Mouse (Mus musculus) thymus, postnatal 14 days (tissue): ENCODE data around the gene Gpha2.

Experiments used
- DNase-seq: peaks from one replicate; pipeline ENCODE4 v3.0.0; 2021

The Gpha2 gene

DNA sequence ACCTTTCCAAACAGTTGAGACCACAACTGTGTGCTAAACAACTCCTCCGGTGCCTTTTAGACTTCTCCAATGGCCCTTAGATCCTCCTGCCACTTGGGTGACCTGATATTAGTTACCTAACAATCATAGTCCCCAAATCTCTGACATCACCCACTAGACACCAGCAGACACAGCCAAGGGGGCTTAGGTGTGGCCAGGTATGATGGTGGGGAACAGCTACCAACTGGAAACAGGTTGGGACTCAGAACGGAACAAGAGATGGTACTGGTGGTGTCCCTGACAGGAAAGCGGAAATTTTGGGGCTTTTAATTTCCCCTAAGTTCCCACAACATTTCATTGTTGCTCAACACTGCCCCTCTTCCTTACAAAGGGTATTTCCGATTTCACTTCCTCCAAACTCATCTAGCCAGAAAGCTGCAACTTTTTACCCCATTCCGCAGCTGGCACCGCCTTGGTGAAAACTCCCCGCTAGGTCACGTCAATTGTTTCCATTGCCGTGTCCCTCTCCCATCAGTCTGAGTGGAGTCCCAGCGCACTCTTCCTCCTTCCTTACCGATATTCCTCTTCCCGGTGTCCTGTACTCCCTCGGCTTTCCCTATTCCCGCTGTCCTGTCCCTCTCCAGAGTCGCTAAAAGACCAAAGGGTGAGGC lies 49.7 kb downstream of the Gpha2 start:
- DNase-seq = peak; percentile 59

DNA sequence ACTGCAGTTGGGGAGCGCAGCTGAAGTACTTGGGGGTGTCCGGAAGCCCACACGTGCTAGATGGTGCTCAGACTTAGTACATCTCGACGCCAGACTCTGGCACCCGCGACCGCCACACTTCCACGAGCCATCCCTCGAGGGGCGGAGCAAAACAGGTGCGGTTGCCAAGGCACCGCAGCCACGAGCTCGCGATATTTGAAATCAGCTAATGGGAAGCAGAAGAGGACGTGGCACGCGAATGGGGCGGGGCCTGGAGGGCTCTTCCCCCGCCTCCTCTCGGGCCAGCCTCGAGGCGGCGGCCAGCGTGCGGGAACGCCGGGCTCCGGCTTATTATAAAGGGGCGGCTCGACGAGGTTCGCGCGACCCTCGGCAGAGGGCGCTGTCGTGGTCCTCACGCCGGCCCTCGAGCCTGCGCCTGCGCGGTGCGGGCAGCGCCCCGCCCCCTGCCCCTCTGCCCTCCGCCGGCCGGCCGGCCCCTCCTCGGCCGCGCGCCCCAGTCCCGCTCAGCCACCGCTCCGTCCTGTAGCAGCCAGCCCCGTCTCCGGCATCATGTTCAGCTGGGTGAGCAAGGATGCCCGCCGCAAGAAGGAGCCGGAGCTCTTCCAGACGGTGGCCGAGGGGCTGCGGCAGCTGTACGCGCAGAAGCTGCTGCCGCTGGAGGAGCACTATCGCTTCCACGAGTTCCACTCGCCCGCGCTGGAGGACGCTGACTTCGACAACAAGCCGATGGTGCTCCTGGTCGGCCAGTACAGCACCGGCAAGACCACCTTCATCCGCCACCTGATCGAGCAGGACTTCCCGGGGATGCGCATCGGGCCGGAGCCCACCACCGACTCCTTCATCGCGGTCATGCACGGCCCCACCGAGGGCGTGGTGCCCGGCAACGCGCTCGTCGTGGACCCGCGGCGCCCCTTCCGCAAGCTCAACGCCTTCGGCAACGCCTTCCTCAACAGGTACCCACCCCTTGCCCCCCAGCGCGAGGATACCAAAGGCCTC lies 50.5 kb downstream of the Gpha2 start, which contains the start of gene Ehd1:
TSS of gene Ehd1 (plus strand) at position 300 of the 996 bp plus-strand sequence.
- peak; percentile 94 for DNase-seq
